Mouse (Mus musculus) B cell, adult 2 months (primary cell): Measurements from ENCODE around the gene Cda.
A peak's percentile ranks its signal among the peaks of the same experiment; 100 is the strongest.

Experiments
- DNase-seq, 2 experiments: peaks; one replicate each; pipeline ENCODE4 v3.0.0; 2022

Gene Cda

DNA sequence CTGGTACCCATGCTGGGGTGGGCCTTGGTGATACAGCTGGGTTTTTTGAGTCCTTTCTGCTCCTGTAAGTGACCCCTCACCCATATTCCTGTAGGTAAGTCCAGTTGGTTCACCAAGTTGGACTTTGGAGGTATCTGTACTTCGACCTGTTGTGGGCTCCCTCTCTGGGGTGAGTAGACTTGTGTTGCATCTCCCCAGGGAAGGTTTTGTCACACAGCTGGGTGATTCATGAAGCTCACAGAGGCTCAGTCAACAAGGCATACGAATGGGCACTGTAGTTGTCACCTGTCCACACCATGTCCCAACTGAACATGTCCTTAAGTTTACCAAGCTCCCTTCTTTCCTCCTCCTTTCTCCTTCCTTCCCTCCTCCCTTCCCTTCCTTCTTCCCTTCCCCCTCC, 1.2 kb downstream of the Cda start:
- DNase-seq: no peak

DNA sequence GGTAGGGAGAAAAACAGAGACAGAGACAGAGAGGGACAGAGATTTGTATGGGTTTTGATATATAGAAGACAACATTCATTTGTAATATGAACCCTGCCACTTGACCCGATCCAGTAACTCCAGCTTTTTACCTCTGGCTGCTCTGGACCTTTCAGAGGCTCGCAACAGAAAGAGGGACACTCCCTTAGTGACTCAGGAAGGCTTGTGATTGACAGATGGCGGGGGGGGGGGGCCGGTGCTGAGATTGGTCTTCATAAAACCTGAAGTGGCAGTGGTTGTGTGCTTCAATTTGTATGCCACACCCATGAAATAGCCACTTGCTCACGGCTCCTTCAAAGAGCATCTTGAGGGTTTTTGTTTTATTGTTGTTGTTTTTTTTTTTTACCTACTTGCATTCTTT, 4.3 kb downstream of the Cda start:
- DNase-seq: no peak

DNA sequence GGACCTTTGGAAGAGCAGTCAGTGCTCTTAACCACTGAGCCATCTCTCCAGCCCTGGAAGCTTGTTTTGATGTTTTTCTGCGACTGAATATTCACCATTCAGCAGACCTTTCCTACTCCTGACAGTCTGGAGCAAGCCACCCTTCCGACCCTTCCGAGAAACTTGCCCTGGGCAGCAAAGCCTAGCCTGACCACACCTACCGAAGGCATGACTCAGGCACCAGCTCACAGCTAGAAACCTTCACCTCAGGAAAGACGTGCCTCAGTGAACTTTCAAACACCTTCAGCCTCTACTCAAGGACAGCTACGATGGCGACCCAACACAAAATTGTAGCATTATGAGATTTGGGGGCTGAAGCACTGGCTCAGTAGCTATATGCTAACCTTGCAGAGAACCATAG, 4.9 kb downstream of the Cda start:
- DNase-seq: no peak

DNA sequence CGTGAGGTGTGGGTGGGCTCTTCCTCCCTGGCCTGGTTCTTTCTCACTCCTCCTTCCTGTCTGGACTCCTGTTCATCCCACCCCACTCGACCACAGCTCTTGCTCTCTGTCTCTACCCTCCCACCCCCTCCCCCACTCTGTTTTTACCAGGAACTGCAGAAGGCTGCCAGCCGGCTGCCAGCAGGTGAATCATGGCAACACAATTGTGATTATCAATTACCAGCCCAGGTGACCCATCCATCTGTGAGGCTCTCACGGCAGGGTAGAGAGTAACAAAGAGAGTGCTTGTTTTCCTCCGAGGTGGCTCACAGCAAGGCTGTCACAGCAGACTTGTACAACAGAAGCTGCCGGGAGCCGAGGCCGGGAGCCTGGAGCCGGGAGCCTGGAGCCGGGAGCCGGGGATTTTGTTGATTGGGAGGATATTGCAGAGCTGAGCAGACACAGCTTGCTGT, 6.4 kb downstream of the Cda start:
- DNase-seq: no peak

DNA sequence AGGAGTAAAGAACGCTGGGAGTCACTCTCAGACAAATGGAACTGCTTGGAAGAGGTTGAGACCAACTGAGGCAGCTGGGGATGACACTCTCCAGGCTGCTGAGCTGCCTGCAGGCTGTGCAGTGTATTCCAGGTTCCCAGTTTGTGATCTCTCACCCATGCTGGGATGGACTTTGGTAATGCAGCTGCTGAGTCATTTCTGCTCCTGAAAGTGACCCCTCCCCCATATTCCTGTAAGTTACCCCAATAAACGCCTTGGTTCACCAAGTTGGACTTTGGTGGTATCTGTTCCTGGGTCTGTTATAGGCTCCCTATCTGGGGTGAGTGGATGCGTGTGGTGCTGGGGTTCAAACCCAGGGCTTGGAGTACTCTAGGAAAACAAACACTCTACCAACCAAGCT, 9.6 kb downstream of the Cda start:
- no peak for DNase-seq

DNA sequence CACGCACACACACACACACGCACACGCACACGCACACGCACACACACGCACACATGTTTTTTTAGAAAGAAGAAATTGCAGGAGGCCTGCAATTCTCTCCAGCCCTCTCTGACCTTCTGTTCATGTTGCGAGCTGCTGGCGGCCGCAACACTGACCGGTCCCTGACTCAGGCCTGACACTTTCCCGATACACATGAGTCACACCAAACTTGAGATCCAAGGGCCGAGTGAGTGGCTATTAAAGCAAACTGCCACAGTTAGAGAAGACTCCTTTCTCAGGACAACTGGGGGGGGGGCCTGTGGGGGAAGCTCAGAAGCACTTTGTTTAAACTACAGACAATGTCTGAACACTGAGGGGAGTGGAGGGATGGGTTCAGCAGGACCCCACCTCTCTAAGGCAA, 11.2 kb downstream of the Cda start:
- DNase-seq: no peak

DNA sequence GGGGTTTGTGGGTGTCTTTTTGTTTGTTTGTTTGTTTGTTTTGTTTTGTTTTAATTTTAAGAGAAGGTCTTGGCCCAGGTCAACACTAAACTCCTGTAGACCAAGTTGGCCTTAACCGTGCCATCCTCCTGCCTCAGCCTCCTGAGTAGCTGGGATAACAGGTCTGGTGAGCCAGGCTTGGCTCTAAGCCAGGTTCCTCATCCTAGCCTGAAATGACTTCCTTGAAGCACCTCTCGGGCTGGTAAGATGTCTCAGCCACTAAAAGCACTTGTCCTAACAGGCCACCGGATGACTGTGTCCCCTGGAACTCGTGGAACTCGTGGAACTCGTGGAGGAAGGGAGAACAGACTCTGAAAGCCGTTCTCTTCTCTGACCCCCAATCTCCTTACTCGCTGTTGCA, 11.7 kb downstream of the Cda start:
- DNase-seq: no peak

DNA sequence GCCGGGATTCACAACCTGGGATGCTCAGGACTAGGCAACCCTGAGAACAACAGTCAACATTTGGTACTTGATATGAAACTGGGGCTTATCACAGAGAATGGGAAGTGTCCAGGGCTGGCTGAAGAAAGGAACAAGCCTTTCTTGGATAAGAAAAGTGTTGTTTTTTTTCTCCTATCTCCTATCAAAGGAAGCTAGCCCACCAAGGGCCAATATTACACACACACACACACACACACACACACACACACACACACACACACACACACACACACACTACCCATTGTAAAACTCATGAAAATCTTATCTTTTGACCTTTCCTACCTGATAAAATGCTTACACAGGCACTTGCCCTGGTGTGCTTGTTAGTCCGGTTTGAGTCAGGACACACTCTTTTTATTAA, 12.3 kb downstream of the Cda start:
- no peak for DNase-seq

DNA sequence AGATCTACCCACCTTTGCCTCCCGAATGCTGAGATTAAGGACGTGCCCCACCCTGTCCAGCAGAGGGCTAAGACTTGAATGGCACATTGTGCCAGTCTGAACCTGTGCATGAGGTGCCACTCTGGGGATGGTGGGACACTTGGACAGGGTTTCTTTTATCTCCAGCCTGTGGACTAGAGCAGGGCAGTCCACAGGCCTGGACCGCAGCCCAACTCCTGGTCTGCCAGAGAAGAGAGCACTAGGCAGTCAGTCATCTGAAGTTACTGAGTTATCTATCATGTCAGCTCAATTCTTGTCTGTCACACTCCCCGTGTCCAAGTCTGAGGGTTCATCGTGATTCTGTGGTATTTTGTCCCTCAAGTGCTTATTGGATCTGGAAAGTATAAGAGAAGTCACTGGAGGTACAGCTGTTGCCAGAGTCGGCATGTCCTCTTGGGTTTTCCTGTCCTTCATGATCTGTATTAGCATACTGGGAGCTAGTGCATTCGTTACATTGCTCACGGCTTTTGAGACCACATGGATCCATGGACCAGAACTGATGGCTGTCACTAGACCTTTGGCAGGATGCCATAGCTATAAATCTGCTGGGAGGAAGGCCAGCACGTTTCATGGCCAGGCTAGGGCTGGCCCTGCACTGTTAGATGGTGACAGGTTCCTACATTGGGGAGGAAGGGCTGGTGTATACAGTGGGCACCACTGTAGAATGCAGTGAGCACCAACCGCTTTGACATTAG, 14.2 kb downstream of the Cda start:
- DNase-seq: no peak

DNA sequence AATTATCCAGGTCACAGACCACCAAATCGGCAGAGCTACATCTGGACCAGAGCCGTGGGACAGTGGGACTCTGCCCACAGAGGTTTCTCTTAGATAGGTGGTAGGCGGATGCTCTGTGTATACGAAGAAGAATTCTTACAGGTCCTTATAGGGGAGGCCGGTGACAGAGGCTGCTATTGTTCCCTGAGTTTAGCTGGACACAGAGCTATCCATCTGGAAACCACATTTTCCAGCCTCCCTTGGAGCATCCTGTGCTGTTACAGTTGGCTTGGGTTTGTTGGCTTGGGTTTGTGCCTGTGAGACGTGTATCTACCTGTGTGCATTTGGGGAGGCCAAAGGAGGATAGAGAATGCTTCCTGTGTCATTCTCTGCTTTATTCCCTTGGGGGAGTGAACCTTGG, 15.1 kb downstream of the Cda start:
- no peak for DNase-seq

DNA sequence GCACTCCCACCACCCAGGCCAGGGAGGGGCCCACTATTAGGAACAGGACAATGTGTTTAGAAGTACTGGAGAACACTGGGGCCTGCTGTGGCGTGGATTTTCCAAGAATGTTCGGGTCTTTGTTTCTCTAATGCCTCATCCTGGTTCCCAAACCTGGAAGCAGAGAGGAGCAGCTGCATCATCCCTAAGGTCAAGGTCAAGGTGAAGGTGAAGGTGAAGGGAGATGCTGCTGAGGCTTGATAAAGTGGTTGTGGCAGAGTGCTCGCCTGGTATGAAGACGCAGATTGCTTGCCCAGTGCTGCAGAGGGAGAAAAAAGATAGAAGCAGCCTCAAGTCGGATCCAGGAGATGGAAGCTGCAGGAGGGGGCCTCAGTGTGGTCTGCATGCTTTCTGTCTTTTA, 16.0 kb downstream of the Cda start:
- no peak for DNase-seq

DNA sequence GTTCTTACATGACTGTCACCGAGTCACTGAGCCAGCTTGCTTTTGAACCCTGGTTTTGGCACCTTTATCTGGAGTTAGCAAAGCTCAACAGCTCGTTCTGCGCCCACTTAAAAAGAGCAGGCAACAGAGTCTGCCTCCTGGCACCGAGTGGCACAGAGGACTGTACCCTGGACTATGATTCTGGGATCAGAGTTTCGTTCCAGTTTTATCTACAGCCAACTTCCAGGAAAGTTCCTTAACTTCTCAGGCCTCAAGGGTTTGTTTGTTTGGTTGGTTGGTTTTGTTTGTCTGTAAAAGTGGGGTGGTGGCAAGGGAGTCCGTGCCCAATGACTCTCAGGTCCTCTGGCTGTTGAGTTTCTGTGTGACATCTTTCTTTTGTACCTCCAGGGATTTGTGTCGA, 19.1 kb downstream of the Cda start:
- no peak for DNase-seq

DNA sequence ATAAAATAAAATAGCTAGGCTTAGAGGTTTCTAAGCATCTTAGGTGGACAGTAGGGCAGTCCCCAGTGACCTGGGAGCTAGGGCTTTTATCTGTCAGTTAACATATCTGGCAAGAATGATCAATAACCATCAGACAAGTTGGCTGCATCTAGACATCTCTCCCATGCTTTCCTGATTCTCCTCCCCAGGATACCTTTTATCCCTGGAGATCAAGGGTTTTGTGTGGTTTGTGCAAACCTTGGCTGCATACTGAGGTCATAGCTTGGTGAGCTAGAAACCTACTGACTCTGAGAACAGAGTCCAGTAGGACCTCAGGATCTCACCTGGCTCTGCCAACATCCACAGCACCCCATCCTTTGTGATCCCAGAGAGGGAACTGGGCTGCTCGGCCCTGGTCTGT, 20.5 kb downstream of the Cda start:
- DNase-seq: no peak

DNA sequence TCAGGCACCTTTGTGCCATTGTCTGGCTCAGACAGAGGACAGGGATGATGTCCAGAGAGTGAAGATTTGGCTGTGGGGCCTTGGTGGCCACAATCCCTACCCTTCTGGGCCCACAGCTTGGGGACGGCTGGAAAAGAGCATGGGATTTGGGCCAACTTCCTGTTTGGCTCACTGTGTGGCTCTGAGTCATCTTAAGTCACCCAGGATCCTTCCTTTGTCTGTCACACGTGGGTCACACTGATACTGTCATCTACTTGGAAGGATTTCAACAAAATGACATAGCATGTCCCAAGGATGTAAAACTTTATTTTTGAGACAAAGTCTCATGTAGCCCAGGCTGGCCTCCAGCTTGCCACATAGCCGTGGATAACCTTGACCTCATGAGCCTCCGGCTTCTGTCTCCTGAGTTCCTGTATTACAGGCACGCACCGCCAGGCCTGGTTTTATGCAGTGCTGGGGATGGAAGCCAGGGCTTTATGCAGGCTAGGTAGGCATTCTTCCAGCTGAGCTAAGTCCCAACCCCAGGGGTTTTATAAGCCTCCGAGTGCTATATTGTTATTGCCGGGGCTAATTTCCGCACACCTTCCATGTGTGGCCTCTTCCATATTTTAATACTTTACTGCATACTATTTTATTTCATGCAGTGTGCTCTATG, 22.8 kb downstream of the Cda start:
- no peak for DNase-seq

DNA sequence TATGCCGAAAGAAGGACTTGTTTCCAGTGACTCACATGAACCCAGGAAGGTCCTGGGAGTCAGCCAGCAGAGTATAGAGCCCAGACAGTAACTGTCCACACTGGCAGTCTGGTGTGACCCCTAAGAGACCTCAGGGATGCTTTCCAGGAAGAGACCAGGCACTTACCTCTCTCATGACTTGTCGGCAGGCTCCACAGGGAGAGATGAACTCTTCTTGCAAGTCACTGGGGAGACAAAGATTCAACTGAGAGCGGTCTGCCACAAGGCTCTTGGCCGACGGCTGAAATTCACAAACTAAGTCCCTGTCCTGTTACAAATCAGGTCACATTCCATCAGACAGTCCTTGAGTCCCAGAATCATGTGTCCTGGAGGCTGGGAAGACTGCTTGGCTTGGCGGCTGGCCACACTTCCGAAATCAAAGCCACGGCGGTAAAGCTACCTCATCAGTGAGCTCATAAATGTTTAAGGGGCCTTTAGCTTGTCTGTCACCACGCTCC, 24.4 kb downstream of the Cda start:
- DNase-seq: no peak

DNA sequence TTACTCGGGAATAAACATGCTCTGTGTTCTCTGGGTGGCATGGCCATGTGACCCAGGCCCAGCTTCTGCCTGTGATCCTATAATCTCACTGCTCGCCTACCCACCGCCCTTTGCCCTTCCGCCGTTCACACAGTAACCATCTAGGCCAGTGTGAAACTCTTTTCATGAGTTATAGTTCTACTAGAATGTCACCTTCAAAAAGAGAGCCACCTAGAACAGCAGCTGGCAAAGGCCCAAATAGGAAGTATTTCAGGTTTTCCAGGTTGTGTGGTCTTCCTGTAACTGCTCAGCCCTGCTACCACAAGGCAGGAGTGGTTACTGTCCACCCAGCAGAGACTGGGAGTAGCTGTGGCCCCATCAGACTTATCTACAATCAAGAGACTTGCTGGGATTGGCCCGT, 25.0 kb downstream of the Cda start:
- no peak for DNase-seq

DNA sequence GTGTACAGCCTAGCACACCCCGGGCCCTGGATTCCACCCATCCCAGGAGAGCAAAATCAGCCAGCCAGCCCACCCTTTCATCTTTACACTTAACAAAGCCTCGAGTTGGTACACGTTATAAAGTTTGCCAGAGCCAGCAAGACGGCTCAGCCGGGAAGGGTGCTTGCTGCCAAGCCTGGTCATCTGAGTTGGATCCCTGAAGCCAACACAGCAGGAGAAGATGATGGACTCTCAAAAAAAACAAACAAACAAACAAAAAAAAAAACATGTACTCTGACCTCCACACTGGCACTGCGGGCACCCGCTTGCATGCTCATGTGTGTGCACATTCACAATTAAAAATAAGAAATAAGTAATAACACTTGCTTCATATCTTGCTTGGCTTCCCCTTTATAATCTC, 25.7 kb downstream of the Cda start:
- DNase-seq: no peak

DNA sequence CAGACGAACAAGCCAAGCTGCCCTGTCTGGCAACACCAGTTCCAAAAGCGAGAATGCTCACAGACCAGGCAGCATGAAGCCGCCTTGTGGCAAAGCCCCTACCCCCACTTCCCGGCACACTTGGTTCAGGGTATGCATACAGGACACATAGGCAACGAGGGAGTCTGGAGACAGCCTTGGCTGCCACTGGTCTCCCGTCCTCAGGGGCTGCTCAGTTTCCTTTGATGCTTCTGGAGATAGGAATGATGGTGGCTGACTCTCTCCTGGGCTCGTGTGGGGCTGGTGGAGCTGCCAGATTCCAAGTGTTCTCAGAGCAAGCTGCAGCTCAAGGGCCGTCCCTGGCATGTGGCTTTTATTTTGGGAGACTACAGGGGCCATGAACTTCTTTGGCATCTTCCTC, 26.4 kb downstream of the Cda start:
- DNase-seq: no peak

DNA sequence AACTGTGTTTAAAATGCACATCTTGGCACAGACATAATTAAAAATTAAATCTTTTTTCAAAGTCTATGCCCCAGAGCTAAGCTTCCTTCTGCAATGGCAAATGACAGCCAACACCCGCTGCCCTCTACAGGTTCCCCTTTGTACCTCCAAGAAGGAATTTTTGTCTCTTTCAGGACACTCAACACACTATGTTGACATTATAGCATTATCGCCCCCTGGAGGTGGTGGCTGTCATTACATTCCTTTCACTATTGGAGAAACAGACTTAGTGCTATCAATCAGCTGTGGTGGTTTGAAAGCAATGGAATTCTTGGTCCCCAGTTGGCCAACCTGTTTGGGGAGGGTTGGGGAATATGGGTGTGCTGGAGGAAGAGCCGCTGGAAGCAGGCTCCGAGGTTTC, 27.8 kb downstream of the Cda start:
- peak; percentile 50 to 56 for DNase-seq

DNA sequence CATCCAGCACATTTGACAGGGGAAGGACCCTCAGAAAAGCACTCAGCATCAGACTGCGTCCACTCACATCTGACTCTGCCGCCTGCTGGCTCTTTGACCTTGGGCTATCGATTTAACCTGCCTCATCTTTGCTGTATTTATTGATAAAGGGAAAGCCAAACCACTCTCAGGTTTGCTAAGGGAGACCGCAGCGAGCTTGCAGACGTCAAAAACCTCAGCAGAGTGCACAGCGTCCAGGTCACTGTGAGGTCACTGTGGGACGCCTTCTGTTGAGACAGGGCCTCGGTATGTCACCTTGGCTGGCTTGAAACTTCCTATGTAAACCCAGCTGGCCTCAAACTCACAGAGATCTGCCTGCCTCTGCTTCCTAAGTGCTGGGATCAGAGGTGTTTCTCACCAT, 30.5 kb downstream of the Cda start:
- DNase-seq: no peak

DNA sequence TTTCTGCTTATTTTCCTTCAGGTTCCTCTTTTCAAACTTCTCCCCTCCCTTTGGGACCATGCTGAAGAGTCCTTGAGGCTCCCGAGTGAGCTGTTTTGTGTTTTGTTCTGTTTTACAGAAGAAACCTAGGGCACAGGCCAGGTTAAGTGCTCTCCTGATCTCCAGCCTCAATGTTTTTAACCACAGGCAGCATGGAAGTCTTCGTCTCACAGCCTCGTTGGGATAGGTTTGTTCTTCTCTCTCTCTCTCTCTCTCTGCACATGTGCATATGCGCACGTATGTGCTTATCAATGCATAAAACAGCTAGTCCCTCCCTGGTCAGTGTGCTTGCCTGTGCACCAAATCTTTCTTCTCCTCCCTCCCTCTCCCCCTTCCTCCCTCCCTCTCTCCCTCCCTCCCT, 30.9 kb downstream of the Cda start:
- no peak for DNase-seq

DNA sequence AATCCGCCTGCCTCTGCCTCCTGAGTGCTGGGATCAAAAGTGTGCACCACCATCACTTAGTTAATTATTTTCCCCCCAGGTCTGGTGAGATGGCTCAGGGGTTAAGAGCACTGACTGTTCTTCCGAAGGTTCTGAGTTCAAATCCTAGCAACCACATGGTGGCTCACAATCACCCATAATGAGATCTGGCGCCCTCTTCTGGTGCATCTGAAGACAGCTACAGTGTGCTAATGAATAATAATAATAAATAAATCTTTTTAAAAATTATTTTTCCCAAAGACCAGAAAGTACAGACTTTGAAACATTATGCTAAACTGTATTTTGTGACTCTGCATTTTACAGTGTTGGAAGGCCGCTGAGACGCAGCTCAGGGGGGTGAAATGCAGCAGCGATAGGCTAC, 32.1 kb downstream of the Cda start:
- peak; percentile 18 to 23 for DNase-seq

DNA sequence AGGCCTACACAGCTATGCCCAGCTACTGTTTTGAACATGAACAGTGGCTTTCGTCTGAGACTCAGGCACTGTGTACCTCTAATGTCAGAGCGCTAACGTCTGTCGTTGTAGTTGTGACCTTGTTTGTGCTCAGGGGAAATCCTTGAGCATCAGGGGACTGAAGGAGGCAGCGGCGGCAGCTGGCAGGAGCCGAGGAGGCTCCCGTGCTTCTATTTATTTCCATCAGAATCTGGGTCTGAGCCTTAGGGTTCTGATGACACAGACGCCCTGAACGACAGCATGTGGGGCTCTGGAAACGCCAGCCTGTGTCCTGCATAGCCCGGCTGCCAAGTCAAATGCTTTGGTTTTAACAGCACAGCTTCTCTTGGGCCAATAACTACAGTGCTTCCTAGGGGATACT, 32.8 kb downstream of the Cda start:
- DNase-seq: no peak

DNA sequence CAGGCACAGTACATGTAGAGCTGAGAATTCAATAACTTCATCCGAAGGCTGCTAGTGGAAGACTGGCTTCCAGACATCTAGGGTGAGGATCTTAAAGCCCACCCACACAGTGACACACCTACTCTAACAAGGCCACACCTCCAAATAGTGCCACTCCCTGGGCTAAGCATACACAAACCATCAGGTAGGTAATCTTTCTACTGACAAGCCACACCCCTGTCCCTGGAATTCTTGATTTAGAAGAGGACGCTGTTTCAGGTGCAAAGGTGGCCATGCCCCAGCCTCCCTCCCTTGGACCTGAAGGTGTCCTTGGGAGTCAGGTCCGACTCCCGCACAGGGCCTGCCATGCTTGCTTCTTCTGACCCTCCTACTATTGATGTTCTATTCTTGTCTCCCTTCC, 34.7 kb downstream of the Cda start:
- no peak for DNase-seq

DNA sequence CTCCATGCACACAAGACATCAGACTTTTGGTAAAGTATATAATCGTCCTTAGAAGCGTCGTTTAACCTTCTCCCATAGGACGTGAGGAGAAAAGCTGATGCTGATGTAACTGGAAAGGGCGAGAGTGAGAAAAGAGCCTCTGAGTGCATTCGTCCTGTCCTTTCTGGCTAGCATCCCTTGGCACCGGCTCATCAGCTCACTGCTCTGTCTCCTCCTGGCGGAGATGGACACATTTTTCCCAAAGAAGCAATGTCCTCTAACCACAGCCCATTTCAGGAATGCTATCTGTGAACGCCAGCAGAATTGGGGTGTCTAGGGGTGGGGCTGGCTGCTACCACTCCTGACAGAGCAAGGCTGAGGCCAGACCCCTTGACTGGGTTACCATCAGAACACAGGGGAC, 36.1 kb downstream of the Cda start:
- no peak for DNase-seq
